Mouse (Mus musculus) B cell, adult 2 months (primary cell): ENCODE measurements around the gene Abl1.

Experiments
- DNase-seq, 2 experiments: peaks; one replicate each; pipeline ENCODE4 v3.0.0; 2022

Abl1 gene

DNA sequence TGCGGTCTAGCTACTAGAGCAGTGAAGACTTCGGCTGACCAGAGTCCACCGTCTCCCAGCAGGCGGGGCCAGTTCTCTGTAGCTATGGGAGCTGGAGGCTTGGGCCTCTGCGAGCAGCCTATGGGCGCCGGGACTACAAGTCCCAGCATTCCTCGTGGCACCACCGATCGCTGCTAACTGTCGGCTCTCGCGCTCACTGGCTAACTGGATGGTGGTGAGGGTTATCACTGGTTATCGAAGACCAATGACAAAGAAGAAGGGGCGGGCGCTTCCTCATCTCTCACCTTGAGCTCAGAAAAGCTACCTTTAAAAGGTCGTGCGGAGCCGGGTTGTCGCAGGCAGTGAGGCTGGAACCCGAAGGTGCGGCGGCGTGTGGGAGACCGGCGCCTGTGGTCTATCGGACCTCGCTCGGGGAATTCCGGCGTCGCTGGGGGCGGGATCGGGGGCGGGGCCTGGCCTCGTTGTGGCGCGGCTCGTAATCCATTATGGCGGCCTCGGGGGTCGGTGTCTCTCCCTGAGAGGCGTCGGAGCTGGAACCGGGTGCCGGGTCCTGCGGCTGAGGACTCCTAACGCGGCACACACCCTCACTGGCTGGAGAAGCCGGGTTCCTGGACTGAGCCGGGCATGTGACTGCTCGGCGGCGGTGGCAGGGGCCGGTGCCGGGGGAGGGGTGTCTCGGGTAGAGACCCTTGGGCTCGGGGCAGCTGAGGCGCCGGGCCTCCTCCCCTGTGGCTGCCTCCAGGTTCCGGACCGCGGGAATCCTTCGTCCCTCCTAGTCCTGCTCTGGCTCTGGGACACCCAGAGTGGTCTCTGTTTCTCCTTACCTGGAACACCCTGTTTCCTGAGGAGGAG is at the start of gene Abl1:
Gene Abl1 (plus strand): TSS at position 303 of the 852 bp plus-strand sequence.
- peak; percentile 90 to 91 for DNase-seq

- peak in 1 of 2 experiments; percentile 11 for DNase-seq
These were observed 49.4 kb upstream of the Abl1 start for GRCm38 (mm10) chr2:31638581-31639465.

DNA sequence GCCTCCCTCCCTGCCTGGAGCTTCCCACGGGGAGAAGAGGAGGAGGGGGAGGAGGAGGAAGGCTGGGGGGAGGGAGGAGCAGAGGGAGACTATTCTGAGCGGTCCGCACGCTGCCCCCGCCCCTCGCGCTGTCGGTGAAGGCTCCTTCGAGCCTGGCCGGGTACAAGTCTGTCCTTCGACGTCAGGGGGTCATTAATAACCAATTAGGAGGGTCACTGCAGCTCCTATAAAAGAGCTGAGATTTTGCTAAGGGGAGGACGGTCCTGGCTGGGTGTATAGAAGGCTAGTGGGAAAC is 48.8 kb upstream of the Abl1 start:
- no peak for DNase-seq

DNA sequence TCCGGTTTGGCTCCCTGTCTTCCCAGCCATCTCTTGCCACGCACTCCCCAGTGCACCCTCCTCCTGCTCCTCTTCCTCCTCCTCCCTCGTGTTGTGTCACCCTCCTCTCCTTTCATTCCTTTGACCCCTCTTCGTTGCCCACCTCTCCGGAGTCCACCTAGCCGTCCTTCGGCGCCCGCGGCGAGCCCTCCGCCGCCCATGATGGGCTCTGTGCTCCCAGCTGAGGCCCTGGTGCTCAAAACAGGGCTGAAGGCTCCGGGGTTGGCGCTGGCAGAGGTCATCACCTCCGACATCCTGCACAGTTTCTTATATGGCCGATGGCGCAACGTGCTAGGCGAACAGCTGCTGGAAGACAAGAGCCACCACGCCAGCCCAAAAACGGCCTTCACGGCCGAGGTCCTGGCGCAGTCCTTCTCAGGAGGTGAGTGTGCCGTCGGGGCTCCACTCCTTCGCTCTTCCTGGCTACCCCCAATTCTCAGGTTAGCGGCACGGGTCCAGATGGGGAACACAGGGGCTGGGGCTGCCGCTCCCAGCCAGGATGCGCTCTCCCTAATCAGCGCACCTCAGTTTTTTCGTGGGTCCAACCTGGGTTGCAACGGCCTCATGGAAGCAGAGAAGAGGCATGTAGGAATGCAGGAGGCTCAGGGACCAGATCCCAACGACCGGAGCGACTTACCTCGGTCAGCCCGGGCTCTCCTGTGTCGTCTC is 48.1 kb upstream of the Abl1 start, which contains the start of gene Prdm12:
Gene Prdm12 (plus strand): TSS at position 137 of the 708 bp plus-strand sequence.
- DNase-seq: no peak

GRCm38 (mm10) chr2:31640609-31641507 is 47.3 kb upstream of the Abl1 start:
- DNase-seq: peak in 1 of 2 experiments; percentile 4

GRCm38 (mm10) chr2:31641508-31641830 is 46.7 kb upstream of the Abl1 start:
- DNase-seq: no peak

- no peak for DNase-seq
These were observed 46.2 kb upstream of the Abl1 start for GRCm38 (mm10) chr2:31641929-31642328.

DNA sequence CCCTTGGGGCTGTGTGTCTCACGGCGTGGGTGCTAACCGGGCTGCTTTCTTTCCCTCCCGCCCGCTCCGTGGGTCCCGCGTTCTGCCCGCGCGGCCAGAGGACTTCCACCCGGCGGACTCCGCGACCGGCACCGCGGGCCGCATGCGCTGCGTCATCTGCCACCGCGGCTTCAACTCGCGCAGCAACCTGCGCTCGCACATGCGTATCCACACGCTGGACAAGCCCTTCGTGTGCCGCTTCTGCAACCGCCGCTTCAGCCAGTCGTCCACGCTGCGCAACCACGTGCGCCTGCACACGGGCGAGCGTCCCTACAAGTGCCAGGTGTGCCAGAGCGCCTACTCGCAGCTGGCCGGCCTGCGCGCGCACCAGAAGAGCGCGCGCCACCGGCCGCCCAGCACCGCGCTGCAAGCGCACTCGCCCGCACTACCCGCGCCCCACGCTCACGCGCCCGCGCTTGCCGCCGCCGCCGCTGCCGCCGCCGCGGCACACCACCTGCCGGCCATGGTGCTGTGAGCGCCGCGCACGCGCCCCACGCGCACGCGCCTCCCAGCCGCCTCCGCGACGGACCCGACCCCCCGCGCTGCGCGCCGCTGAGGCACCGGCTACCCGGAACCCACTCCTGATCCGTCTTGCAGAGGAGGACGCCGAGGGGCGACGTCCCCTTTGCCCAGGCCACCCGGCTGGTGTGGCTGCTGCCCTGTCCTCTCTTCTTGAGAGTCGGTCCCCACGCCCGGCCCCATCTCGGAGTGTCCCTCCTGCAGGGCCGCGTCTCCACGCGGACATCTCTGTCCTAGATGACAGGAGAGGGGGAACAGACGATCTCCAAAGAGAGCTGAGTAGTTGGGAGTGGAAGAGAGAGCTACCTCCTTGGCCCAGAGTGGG is 34.0 kb upstream of the Abl1 start:
- DNase-seq: peak in 1 of 2 experiments; percentile 37

GRCm38 (mm10) chr2:31654854-31655559 is 33.2 kb upstream of the Abl1 start:
- DNase-seq: peak; percentile 44 to 46

DNA sequence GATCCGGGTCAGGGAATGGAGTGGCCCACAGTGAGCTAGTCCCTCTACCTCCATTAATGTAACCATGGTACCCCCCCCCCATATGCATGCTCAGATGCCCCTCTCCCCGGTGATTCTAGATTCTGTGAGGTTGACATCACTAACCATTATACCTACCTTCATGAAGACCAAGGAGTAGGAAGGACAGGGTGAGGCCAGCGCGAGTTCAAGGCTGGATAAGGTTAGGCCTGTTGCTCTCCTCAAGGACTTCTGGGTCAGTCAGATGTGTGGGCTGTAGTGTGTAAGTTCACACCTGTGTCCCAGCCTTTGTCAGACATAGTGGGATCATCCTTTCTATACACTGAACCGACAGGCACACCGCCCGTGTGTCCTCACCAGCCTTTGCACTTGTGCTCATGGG is 31.8 kb upstream of the Abl1 start:
- DNase-seq: no peak

DNA sequence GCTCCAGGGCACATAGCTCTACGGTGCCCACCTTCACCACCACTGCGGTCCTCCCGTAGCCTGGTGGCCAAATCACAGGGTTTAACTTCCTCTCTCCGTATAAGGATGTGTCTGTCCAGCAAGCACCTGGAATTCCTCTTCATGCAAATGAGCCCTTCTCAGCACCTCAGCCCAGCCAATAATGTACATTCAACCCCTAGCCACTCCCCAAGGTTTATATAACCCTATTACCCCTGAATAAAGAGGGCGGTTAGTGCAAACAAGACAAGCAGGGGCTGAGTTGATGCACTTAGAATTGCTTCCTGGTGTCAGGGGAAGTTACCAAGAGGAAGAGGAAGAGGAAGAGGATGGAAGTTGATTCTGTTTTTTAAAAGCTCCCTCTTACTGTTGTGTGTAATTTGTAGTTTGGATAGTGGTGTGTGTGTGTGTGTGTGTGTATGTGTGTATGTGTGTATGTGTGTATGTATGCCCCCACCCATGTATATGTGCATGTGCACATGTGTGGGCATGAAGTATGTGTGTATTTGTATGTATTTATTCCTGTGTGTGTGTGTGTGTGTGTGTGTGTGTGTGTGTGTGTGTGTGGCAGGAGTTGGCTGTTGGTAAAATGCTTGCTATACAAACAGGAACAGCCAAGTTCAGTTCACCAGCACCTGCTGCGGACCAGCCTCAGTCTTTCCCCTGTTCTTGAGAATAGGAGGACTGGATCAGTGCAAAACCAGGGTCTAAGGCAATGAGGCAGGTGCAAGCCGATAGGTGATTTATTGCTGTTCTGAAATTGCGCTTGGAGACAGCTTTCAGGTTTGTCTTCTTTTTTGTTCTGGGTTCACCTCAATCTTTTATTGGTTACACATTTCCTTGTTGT is 25.0 kb upstream of the Abl1 start:
- no peak for DNase-seq

DNA sequence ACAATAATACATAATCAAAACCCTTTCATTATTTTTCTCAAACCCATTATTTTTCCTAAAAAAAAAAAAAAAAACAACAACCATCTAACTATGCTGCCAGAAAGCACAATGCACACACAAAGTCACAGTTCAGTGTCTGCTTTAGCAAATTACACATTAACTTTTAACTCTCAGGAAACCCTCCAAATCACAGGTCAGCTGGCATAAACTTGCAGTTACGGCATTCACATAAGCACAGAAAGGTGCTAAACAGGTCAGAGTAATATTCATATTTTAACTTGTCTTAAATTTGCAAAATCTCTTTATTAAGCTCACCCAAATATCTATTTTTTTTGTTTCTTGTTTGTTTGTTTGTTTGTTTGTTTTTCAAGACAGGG is 24.4 kb upstream of the Abl1 start:
- DNase-seq: no peak

- DNase-seq: peak; percentile 14 to 20
These were observed 20.8 kb upstream of the Abl1 start for GRCm38 (mm10) chr2:31667332-31667731.

- peak; percentile 83 to 86 for DNase-seq
These were observed 17.6 kb upstream of the Abl1 start, which contains the start of gene Exosc2 for GRCm38 (mm10) chr2:31670551-31671035. Gene Exosc2, plus strand, starts transcription at chr2:31670715.

- no peak for DNase-seq
These were observed 9.5 kb upstream of the Abl1 start for GRCm38 (mm10) chr2:31678641-31679040.

- DNase-seq: peak; percentile 10 to 18
These were observed 7.0 kb upstream of the Abl1 start for GRCm38 (mm10) chr2:31681051-31681707.

DNA sequence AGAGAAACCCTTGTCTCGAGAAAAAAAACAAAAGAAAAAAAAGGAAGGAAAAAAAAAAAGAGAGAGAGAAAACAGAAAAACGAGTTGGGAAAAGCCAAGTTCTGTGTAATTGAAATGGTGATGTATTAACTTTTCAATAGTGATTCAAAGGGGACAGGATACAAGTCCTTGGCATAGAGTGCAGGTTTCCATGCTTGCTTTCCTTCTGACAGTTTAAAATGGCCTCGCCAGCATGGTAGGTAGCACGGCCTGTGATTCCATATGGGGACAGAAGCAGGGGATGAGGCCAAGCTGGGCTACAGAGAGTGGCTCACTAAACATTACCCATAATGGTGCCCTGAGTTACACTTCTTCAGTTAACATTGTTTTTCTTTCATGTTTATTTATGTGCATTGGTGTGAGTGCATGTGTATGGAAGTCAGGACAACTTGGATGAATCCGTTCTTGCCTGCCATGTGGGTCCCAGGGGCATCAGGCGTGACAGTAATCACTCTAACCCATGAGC is 6.4 kb upstream of the Abl1 start:
- DNase-seq: no peak

GRCm38 (mm10) chr2:31683666-31684065 is 4.5 kb upstream of the Abl1 start:
- DNase-seq: peak; percentile 66 to 70
